Mouse (Mus musculus) embryonic fibroblast, embryonic 13.5 days (primary cell): ENCODE results near the gene Stk17b.

Experiments
- CTCF ChIP-seq: IDR thresholded peaks from 2 replicates; pipeline ENCODE4 v1.5.1; 2011; ENCODE audit warnings: mild to moderate bottlenecking, control low read depth, low read length, moderate library complexity, borderline replicate concordance; ENCODE audit not compliant: insufficient read depth
- POLR2A ChIP-seq: IDR thresholded peaks from 2 replicates; pipeline ENCODE4 v1.6.1; 2011; ENCODE audit warnings: low read depth, mild to moderate bottlenecking, control low read depth, low read length, moderate library complexity

GRCm38 (mm10) chr1:53791343-53791742, 6.3 kb upstream of the Stk17b start:
- TF ChIP-seq CTCF: no peak
- TF ChIP-seq POLR2A: no peak
